Mouse (Mus musculus) regulatory T cell (primary cell): ENCODE measurements at regions not wholly inside any gene's neighbourhood (a gene's known extent, or its start where the extent isn't known, plus 50 kb on each side); places are given as distances from the start of the nearest gene placed in this dataset.

Experiments used
- in situ Hi-C: fragments of 300-600 bp; cut with MboI, MseI; formaldehyde crosslinking; loops from one replicate; pipeline ENCODE4 v1.15.1; 2025; ENCODE audit warnings: high pct_unique_total_duplicates

GRCm38 (mm10) chr4:139907366-139907765 is 60.5 kb downstream of the Klhdc7a start:
- in situ Hi-C loops = no loop called here

GRCm38 (mm10) chr4:139906176-139906575 is 61.6 kb downstream of the Klhdc7a start:
- in situ Hi-C loops = no loop called here

GRCm38 (mm10) chr4:139905093-139905783 is 62.6 kb downstream of the Klhdc7a start:
- in situ Hi-C loops = no loop called here

GRCm38 (mm10) chr4:139899960-139900359 is 66.6 kb upstream of the Pax7 start:
- in situ Hi-C loops = no loop called here

- in situ Hi-C loops = no loop called here
Measured at GRCm38 (mm10) chr4:139899410-139899809, 66.1 kb upstream of the Pax7 start.

- in situ Hi-C loops = no loop called here
Measured at GRCm38 (mm10) chr4:139892678-139893077, 59.4 kb upstream of the Pax7 start.

- in situ Hi-C loops = loop anchor here (5.0 kb wide), 1 partner anchor 653 kb away; no protein-coding TSS in a partner anchor
Measured at GRCm38 (mm10) chr4:139889013-139889412, 55.7 kb upstream of the Pax7 start.
